Mouse (Mus musculus): Measurements from ENCODE around the gene Diras1.
"Not testable (repeated sequence)": the region's sequence is repeated elsewhere in the genome, so short reads cannot be mapped to it uniquely, and the experiment has no call there.

Gene Diras1

GRCm38 (mm10) chr10:80998778-80999177, 26.7 kb downstream of the Diras1 start:
- peak in 1 of 2 experiments; percentile 75 for DNase-seq (ENCODE audit: low spot score in 2 of 2)

GRCm38 (mm10) chr10:80998021-80998420, 27.4 kb downstream of the Diras1 start:
- no peak for DNase-seq (ENCODE audit: low spot score in 2 of 2)

DNA sequence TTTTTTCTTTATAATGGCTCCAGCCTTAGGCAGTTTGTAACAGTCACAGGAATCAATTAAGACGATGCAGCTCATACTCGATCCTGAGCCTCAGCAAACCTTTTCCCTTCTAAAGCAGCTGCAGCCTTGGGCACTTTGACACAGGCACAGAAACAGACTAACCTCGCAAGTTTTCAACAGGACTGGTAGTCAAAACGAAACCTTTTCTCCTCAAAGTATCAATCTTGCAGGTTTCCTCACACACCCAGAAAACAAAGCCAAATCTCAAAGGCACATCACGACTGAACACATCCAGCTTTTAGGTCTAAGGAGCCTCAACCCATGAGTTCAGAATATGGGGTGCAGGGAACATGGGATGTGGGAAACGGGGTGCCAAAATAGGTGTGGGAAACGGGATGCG, 28.1 kb downstream of the Diras1 start:
- no peak for DNase-seq (ENCODE audit: low spot score in 2 of 2)

GRCm38 (mm10) chr10:80996501-80996900, 29.0 kb downstream of the Diras1 start:
- no peak for DNase-seq (ENCODE audit: low spot score in 2 of 2)

- DNase-seq (ENCODE audit: low spot score in 2 of 2), result peak in 1 of 2 experiments; percentile 90
Measured at GRCm38 (mm10) chr10:80995091-80995632, 30.3 kb downstream of the Diras1 start.

DNA sequence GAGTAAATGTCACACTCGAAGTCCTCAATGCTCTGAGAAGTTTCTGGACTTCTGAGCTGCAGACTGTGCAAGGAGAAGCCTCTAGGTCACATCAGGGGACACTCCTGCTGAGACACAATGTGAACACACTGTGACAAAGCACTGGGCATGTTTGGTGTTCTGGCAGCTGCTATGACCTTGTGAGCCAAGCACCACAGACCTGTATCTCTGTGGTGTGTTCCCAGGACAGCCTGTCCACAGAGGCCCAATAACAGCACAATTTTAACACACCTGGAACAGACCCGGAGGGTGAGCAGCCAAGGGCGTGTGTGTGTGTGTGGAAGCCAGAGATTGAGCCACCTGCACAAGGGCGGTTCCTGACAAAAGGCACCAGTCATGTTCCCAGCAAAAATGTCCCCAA, 30.8 kb downstream of the Diras1 start:
- no peak for DNase-seq (ENCODE audit: low spot score in 2 of 2)

DNA sequence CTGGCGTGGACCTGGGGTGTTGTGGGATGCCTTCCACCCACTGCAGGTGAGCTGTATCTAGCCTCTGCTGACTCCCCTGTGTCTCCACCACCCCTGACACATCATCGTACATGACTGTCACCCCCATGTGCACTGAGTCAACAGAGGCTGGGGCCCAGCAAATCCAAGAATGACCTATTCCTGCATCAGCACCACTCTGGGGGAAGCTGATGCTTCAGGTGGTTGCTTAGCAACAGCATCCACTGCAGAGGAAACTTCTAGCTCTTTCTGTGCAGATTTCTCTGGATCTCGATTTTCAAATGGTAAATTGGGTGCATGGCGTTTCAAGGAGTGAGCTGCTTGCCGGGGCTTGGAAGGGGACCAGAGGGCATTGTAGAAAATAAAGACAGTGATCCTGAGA, 32.2 kb downstream of the Diras1 start:
- no peak for DNase-seq (ENCODE audit: low spot score in 2 of 2)

- no peak for DNase-seq (ENCODE audit: low spot score in 2 of 2)
Measured at GRCm38 (mm10) chr10:80991945-80992344, 33.5 kb downstream of the Diras1 start.

DNA sequence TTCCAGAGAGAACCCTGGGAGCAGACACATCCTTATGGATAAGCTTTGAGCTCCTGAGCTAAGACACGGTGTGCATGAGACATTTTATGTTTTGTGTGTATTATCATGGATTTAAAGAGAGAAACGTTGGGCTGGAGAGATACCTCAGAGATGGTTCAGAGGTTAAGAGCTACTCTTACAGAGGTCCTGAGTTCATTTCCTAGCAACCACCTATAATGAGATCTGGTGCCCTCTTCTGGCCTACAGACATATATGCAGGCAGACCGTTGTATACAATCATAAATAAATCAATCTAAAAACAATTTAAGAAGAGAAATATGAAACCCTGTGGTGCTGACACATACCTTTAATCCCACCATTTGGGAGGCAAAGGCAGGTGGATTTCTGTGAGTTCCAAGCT, 34.5 kb downstream of the Diras1 start:
- no peak for DNase-seq (ENCODE audit: low spot score in 2 of 2)

GRCm38 (mm10) chr10:80990406-80990805, 35.1 kb downstream of the Diras1 start:
- DNase-seq (ENCODE audit: low spot score in 2 of 2), result no peak

DNA sequence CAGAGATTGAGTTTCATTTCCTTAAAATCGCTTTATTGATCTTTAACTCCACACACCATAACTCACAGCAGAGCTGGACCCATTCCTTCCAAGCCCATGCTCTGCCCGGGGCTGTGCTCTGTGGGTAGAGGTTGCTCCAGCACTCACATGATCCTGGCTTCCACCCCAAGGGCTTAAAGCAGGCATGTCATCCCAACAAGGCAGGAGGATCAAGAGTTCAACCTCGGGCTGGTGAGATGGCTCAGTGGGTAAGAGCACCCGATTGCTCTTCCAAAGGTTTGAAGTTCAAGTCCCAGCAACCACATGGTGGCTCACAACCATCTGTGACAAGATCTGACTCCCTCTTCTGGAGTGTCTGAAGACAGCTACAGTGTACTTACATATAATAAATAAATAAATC, 35.6 kb downstream of the Diras1 start:
- not testable (repeated sequence) for DNase-seq (ENCODE audit: low spot score in 2 of 2)

GRCm38 (mm10) chr10:80989446-80989845, 36.0 kb downstream of the Diras1 start:
- DNase-seq (ENCODE audit: low spot score in 2 of 2), result no peak

DNA sequence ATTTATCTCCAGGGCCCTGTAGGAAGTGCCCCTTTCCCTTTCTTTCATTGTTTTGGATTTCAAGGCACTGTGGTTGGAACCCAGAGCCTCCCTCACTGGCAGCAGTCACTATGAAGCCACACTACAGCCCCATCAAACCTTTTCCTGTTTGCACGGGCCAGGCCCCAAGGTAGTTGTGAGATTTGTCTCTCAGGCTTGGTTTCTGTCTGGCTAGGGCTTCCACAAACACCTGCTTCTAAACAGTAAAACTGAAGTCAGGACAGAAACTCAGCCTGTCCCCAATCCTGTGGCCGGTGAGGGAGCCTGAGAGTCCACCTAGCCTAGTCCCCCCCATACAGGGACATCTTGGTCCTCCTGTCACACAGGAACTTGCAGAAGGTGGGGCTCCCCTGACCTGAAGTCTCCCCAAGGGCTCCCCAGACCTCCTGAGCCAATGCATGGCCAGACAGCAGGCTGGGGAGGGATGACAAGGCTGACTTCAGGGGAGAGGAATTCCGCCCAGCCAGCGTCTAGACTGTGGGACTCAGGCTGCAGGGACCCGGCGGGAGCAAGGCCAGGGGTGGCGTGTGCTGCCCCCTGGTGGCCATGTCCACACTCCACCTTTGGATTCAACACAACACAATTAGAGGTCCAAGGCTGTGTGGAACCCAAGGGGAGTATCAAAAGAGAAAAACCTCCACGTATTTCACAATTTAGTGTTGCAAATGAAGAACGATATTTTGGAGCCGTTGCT, 37.6 kb downstream of the Diras1 start:
- DNase-seq (ENCODE audit: low spot score in 2 of 2), result peak in 1 of 2 experiments; percentile 76

GRCm38 (mm10) chr10:80986754-80987153, 38.7 kb downstream of the Diras1 start:
- no peak for DNase-seq (ENCODE audit: low spot score in 2 of 2)

- DNase-seq (ENCODE audit: low spot score in 2 of 2), result no peak
Measured at GRCm38 (mm10) chr10:80985970-80986701, 39.3 kb downstream of the Diras1 start.

DNA sequence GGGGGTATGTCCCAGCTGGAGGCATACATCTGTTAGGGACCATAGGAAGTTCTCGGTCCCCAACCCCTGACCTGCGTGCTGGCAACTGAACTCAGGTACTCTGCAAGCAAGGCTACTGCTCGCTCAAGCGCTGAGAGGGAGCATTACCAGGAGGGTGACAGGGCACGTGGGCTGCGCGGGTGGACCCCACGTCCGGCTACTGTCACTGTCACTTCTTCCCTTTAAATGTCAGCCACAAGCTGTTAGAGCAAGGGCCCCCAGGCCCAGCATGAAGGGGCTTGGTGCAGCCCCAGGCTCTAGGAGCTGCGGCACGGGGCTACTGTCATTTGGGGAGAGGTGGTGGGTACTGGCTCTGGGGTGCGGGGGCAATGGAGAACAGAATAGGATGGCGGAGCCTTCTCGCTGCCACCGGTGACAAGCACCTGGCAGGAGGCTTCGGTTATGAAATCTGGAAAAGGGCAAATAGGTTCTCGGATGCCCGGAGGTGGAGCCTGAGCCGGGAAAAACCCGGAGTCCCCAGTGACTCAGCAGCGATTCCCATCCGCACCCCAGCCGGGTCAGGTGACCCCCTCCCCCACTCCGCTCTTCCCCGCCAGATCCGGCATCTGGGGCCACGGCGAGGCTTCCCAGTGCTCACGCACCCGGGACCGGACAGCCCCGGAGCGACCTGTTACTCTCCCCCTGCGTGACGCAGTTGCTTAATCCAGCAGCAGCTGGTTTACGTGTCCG, 40.1 kb downstream of the Diras1 start:
- no peak for DNase-seq (ENCODE audit: low spot score in 2 of 2)

DNA sequence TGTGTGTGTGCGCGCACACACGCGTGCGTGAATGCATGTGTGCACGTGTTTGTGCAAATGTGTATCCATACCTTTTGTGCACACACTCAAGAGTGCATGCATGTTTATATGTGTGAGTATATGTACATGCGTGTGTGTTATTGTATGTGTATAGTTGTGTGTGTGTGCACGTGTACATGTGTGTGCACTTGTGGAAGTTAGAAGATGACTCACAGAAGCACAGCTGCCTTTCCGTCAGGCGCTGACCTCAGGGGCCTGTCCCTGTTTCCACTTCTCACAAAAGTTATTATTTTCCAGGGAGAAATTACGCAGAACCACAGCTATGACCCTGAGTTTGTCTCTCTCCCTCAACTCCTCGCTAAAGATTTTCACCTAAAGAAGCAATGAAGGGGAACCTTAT, 41.2 kb downstream of the Diras1 start:
- no peak for DNase-seq (ENCODE audit: low spot score in 2 of 2)

DNA sequence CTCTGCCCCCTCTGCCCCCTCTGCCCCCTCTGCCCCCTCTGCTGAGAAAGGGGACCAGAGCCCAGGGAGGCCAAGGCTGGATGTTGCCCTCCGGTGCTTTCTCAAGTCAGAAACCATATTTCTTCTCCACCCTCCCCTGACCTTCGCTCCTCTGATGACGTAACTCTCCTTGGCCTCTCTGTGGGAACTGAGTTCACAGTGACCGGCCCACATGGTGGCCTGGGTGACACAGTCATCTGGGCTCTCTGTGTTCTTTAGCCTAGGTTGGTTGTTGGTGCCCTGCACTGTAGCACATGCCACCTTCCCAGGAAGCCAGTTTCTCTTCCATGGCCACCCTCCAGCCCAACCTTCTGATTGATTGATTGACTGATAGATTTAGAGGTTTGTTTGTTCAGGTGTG, 43.1 kb downstream of the Diras1 start:
- DNase-seq (ENCODE audit: low spot score in 2 of 2), result no peak

- DNase-seq (ENCODE audit: low spot score in 2 of 2), result no peak
Measured at GRCm38 (mm10) chr10:80981564-80982112, 43.8 kb downstream of the Diras1 start.

DNA sequence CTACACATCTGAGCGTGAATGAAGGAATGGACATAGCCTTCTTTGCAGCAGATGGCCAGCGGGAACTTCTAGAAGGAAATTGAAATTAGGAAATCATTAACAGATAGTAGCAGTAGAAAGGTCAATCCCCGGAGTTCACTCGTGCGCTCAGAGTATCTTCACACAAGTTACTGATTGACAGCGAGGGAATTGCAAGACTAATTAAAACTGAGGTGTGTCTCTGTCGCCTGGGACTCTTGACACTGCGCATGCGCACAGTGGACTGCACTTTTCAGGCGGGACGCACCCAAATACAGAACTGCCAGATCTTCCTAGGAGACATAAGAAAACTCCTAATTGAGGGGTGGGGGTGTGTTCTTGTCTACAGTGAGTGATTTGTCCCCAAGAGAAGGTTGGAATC, 50.0 kb downstream of the Diras1 start:
- no peak for DNase-seq (ENCODE audit: low spot score in 2 of 2)

- no peak for DNase-seq (ENCODE audit: low spot score in 2 of 2)
Measured at GRCm38 (mm10) chr10:80973722-80974121, 51.7 kb downstream of the Diras1 start.

Measured in left cerebral cortex, adult 9 months (tissue).